Mouse (Mus musculus) adrenal gland, postnatal 36 days (tissue): ENCODE results near the gene Mafk. TPM values are rescaled to one million over a fixed set of nuclear protein-coding genes. Genes with fewer than 3 reads are reported as not detected.

Source experiments
- DNase-seq, 2 experiments: peaks; one replicate each; pipeline ENCODE4 v3.0.0; 2021; ENCODE audit warnings: mixed read lengths in 1 of 2
- microRNA-seq: library from miRNA; unstranded; fragments of <30 nt; microRNA quantifications from one replicate; pipeline ENCODE4 v1.2.0, GENCODE M21; 2021
- total RNA-seq, 2 experiments: library from RNA; stranded (reverse); gene quantifications; 2 replicates each; pipeline ENCODE4 v1.2.3; 2021

Mafk gene
- total RNA-seq, 2 experiments from 2014 or later: 31.2 to 45.8 TPM

DNA sequence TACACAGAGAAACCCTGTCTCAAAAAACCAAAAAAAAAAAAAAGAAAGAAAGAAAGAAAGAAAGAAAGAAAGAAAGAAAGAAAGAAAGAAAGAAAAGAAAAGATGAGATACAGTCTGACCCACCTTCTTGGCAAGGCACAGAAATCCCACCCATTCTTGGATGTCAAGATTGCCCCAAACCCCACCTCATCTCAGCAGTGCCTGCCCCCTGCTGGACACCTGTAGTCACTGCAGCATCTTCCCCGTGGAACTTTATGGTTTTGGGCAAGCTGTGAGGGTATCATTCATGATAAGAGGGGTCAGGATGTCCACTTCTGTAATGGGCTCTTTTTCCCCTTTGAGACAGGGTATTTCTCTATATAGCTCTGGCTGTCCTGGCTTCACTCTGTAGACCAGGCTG lies 26.0 kb downstream of the Mafk start:
- no peak for DNase-seq

DNA sequence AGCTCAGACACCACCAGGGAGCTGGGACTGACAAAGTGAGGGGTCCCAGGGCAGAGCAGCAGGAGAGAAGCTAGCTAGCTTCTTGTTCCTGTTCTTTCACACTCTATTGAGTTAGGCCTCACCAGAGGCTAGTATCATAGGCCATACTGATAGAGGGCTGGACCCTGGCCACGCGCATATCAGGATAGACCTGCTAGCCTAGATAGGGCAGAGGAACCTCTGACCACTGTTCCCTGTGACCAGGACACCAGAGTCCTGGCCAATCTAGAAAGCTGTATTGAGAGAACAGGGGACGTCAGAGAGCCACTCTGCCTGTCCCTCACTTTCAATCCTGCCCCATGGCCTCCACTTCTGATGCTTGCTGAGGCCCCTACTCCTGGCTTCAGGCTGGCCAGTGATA lies 26.7 kb downstream of the Mafk start:
- no peak for DNase-seq

DNA sequence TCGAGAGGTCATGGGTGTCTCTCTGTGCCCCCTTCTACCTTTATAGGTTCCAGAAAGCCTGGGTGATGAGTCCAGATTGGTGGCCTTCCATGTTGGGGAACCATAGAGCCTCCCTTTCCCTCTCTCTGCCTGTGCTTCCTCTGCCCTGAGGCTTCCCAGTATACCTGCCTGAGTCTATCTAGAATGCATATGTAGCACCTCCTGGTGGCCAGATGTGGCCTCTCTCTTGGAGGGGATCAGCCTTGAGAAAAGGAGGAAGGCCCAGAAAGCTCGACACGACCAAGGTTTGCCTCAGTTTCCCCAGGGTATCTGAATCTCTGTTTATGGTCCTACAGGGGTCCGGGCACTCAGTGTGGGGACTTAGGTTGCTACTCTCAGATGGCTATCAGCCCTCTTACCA lies 27.5 kb downstream of the Mafk start:
- DNase-seq: peak in 1 of 2 experiments; percentile 48

DNA sequence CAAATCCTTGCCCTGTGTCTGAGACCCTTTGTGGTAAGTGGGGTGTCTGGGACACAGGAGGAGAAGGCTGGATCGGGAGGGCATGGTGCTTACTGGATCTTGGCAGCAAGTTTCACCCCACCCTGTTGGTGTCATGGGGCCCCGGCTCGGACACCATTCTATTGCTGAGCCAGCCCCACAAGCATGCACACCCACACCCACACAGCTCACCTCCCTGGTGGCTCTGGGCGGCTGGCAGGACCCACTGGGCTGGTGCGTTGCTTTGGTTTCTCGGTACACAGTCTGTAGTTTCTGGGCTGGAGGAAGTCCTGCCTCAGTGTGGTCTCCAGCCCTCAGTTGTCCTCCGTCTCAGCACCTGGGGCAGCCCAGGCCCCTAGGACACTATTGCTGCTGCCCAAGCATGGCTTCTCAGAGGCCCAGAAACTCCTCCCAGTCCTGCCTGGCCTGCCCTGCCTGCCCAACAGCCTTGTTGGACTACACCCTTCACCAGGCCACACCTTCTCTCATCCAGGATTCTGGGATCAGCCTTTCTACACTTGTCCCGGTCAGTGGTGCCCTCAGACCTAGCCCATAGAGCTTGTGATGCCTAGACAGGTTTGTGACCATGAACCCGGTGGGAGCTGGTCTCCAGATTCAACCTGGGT lies 28.3 kb downstream of the Mafk start, which contains the start of gene Tmem184a:
TSS of gene Tmem184a (minus strand) at position 380 of the 644 bp plus-strand sequence.
- DNase-seq: no peak

DNA sequence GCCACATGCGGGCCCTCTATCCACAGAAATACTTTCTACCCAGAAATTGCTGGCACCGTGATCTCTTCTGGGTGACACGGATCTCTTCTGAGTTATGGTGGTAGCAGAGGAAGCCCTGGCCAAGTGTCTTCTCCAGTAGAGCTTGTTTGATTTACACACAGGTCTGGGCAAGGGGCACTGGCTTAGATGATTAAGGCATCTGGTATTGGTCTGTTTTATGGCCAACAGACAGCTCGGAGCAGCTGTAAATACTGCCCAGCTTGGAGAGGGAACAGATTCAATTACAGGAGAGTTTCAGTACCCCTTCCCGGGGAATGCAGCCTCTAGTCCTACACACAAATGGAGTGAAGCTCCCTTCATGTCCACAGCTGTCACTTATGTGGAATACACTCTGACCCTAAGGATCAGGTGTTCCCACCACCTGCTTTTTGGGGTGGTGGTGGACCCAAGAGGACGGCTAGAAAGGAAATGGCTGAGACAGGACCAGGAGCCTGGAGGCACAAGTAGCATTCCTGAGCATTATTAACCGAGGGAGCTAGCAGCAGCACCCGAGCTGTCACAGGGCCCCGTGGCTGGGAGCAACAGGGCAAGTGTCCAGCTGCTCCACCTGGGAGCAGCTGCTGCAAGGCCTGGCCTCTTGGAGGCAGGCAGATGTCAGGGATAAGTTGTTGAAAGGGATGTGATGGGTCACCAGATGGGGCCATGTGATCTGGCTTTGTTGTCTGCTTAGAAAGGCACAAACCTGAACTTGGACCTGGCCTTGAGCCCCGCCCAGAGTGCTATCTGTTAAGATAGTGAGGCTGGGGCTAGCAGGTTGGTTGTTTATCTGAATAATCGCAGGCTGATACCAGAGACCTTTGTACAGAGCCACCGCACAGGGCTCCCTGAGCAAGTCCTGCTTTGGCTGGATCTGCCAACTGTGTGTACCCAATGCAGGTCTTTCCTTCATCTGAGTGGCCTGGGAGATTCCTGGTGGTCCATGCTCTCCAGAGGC lies 30.4 kb downstream of the Mafk start:
- no peak for DNase-seq

DNA sequence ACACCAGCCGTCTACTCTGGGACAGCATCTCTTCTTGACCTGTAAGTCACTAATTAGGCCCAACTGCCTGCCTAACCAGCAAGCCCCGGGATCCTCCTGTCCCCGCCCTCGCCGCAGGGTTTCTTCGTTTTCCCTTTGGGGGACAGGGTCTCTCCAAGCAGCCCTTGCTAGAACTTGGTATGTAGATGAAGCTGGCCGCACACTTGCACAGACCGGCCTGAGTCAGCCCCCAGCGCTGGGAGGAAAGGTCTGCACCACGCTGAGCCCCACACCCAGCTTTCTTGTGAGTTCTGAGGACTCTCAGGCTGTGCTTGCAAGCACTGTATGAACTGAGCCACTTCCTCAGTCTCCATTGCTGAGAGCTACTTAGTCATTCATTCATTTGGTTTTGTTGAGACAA lies 33.2 kb downstream of the Mafk start:
- no peak for DNase-seq

DNA sequence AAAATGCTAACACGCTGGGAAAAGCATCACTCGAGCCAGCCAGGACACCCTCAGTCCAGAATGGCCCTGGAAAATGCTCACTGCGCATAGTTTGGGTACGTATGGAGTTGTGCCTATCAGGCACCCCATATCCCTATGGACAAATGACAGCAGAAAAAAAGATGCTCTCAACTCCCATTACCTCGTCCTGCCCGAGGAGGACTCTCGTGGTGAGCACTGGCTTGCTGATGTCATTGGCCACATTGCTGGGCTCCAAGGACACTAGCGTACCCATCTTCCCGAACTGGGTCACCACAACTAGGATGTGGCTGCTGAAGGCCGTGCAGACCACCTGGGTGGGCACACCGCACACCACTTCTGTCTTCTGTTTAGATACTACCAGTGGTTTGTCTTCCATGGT lies 34.6 kb downstream of the Mafk start:
- DNase-seq: no peak

DNA sequence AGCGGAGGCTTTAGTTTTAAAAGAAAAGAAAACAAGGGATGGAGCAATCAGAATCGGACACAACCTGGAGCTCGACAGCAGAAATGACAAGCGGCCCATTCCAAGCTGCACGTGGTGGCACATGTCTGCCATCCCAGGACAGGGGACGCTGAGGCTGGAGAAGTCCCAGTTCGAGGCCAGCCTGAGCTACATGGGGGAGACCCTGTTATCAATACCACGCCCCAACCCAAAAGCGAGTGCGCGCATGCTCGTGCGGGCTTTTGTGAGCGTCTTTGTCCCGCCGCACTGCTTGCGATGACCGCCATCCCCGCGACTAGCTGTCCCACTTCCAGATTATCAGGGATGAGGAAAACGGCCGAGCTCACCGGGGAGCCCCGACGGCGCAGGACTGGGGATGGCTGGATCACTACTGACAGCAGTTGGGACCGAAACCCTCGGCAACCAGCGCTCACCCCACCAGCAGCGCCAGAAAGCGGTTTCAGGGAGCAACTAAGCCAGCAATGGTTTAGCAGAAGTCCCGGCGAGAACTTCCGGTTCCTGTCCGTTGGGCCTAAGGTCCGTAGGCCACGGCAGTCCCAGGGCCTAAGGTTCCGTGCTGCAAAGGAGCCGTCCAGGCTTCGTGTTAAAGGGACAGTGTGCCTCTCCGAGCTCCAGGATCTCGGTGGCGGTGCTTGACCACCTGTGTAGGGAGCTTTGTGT lies 35.2 kb downstream of the Mafk start, which contains the start of the genes Gm26938 and Psmg3:
TSS of gene Gm26938 (minus strand) at position 51 of the 699 bp plus-strand sequence.
TSS of gene Psmg3 (minus strand) at position 529 of the 699 bp plus-strand sequence.
- DNase-seq: peak; percentile 87 to 90

DNA sequence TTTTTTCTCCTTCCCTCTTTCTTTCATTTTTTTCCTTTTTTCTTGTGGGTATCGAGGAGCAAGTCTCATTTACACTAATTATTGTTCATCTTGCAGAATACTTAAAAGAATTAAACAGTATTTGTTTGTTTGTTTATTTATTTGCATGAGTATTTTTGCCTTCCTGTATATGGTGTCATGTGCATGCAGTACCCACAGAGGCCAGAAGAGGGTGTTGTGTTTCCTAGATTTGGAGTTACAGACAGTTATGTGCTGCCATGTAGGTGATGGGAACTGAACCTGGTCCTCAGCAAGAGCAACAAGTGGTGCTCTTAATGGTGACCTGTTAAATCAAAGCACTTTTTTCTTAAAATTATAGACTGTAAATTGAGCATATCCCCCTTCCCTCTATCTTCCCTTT lies 36.3 kb downstream of the Mafk start:
- DNase-seq: no peak

DNA sequence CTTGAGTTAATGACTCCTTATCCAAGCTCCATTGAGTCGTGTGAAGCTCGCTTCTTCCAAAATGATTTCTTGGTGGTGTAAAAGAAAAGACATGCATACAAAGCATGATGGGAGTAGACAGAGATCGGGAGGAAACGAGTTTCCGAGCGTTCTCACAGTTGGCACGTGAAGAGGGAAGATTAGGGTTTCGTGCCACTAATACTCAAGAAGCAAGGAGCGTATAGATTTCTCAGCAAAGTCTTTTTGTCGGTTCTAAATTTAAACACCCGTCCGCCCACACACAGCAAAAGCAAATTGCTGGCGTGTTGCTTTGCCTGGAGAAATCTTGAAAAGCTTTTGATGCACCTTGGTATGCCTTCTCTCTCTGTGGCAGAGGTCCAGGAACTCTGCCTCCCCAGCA lies 38.1 kb downstream of the Mafk start:
- DNase-seq: no peak

DNA sequence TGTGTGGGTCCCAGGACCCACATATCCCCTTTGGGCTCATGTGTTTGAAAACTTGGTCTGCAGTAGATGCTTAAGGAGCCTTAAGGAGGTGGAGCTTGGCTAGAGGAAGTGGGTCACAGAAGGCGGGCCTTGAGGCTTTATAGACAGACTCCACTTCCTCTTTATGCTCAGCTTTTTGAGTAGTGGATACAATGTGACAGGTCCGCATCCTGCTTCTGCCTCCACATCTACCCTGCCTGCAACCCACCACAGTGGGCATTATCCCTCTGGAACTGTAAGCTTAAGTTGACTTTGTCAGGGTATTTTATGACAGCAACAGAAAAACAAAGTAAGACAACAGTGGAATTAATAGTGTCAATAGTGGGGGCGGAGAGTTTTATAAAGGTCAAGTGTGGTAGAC lies 39.4 kb downstream of the Mafk start:
- DNase-seq: no peak

DNA sequence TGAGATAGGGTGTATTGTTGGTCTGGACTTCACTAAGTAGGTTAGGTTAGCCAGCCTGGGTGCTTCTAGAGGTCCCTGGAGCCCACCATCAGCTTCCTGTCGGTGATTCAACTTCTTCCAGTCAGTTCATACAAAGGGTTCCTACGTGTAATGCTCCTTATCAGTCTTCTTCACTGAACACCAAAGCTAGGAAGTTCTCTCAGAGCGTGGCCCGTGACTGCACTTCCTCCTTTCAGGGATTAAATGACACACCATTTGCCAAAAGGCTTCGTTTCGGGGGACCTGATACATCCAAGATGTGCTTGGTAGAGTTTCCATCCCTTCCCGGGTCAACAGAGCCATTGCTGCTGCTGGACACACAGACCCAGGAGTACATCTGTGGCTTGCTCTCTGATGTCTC lies 40.8 kb downstream of the Mafk start:
- no peak for DNase-seq

DNA sequence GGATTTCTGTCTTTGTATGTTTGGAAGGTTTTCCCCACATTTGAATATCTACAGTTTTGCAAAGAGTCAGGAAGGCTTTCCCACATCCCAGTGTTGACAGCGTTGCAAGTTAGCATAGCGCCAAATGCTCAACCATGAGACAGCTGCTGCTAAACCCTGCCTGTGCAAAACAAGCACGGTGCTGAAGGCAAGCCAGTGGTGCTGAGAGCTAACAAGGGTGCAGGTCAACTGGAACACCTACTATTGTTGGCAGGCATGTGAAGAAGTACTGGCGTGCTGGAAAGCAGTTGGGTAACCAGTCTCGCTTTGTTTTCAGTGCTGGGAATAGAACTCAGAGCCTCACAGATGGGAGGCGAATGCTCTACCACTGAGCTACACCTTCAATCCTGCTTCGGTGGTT lies 44.4 kb downstream of the Mafk start:
- DNase-seq: no peak

DNA sequence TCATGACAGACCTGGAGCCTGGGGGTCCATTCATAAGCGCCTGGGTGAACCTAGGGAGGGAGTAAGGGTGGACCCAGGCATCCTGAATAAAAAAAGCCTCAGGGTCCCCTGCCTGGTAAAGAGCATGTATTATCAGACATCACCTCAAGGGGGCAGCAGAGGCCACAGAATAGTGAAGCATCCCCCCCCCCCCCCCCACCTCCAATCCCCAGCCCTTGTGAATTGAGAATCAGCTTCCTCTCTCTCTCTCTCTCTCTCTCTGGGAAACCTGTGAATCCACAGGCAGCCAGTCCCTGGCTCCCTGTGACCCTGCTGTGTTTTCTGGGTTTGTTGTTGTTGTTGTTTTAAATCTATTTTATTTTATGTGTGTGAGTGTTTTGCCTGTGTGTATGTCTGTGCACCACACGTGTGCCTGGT lies 47.2 kb downstream of the Mafk start:
- peak; percentile 58 to 75 for DNase-seq

DNA sequence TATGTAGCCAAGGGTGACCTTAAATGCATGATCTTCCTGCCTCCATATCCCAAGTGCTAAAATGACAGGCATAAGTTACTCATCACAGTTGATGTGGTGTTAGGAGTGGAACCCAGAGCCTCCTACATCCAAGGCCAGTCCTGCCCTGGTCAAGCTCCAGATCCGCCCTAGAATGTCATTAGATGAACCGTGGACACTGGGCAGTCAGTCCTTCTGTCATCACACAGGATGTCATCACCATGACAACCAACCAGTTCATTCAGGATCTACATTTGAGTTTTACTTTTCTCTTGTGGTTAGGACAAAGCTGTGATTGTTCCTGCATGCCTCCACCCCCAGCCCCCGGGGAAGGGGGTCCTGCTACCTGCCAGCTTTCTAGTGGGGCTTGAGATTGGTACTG lies 47.8 kb downstream of the Mafk start:
- DNase-seq: no peak

DNA sequence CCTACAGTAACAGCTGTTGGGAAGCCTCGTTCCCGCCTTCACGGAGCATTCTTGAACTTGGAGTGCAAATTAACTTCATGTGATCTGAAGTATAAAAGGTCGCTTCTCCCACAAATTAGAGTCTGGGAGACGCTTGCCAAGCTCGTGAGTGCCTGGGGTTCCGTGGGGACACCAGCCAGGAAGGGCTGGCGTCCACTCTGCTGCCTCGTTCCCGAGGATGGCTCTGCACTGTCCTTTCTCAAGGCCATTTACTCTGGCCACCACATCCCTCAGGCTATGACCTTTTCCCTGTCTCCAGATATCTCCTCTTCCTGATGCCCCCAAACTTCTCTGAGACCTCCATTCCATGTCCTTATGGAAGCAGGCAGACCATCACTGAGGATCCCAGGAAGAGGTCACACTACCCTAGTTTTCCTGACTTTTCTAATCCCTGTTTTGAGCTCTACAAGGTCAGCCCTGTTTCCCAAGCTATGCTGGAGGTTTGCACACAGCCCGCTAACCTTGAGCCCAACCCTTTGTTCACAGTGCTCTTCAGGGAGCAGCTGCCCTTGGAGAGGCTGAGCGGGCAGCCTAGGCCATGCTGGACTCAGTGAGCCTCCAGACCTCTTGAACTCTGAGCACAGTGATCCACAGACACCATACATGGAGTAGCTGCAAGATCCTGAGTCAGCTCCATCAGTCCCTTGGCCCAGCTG lies 58.5 kb downstream of the Mafk start:
- DNase-seq: peak; percentile 68 to 75

Small RNA genes lying within 50 kb of the gene (microRNA-seq; reads per million reads assigned to microRNA genes)
- gene Mir7037: not detected

Other genes starting within 250 kb of the Mafk start
- gene Uncx, start 248.0 kb upstream of the Mafk start, total RNA-seq: not detected
- gene Micall2, start 55.2 kb upstream of the Mafk start, total RNA-seq: 10 to 100 TPM; 10.5 to 11.2 TPM
- 10 to 100 TPM; 51.3 to 54.3 TPM for gene Ints1, start 15.8 kb upstream of the Mafk start, total RNA-seq
- under 1 TPM; 0.20 to 0.23 TPM for gene Tmem184a, start 28.4 kb downstream of the Mafk start, total RNA-seq
- not detected for gene Gm26938, start 34.9 kb downstream of the Mafk start, total RNA-seq
- 10 to 100 TPM; 21.6 to 22.7 TPM for gene Psmg3, start 35.4 kb downstream of the Mafk start, total RNA-seq
- 10 to 100 TPM in 1 of 2 experiments, under 1 TPM in 1; 0.46 to 20.1 TPM for gene Elfn1, start 116.4 kb downstream of the Mafk start, total RNA-seq